Mouse (Mus musculus) brain, embryonic 18.5 days (tissue): Measurements from ENCODE around the gene Ier2.
"Not testable (repeated sequence)": the region's sequence is repeated elsewhere in the genome, so short reads cannot be mapped to it uniquely, and the experiment has no call there.

Experiments used
- DNase-seq: peaks from one replicate; pipeline ENCODE4 v3.0.0-alpha.2; 2012; ENCODE audit warnings: low read depth, low spot score

Ier2 gene

DNA sequence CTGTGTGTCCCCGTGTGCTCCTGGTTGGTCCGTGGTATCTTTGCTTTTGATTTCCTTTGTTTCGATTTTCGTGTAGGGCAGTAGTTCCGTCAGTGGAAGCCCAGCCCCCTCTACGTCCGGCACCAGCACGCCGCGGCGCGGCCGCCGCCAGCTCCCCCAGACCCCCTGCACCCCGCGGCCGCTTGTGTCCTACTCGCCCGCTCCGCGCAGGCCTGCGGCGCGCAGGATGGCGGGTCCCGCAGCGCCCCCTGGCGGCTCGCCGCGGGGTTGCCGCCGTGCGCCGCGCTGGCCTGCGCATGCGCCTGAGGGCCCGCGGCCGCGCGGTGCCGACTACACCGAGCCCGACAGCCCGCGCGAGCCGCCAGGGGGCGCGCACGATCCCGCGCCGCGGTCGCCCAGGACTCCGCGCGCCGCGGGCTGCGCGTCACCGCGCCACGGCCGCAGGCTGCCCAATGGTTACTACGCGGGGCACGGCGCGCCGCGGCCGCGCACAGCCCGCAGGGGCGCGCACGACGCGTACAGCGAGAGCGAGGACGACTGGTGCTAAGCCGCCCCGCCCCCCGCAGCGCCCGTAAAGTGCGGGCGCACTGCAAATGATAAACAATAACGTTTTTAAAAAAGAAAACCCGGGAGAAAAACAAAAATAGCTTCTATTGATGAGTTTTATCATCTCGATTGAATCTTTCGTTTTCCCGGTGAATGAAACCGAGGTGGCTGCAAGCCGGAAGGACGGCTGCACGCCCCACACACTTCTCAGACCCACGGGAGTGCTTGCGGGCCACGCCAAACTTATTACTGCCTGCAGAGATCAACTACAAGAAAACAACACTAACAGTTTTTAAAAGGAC is 23.3 kb downstream of the Ier2 start:
- DNase-seq: peak; percentile 87

DNA sequence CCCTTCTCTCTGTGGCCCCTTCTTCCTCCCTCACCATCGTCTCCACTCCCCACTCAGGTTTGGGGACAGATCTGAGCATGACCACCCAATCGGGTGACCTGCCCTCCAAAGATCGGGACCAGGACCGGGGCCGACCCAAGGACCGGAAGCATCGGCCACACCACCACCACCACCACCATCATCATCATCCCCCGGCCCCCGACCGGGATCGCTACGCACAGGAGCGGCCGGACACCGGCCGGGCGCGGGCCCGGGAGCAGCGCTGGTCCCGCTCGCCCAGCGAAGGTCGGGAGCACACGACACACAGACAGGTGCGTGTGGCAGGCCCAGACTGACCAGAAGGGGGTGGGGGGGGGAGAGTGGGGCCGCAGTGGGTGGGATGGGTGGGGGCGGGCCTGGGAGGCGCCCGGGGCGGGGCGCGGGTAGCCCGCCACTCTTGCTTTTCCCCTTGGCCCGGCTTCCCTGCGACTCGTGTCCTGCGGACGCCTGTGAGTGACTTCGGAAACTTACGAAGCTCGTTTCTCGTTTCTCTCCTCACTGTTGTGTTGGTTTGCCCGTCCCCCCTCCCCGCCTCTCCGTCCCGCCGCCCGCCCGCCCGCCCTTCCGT is 24.0 kb downstream of the Ier2 start:
- DNase-seq: no peak

DNA sequence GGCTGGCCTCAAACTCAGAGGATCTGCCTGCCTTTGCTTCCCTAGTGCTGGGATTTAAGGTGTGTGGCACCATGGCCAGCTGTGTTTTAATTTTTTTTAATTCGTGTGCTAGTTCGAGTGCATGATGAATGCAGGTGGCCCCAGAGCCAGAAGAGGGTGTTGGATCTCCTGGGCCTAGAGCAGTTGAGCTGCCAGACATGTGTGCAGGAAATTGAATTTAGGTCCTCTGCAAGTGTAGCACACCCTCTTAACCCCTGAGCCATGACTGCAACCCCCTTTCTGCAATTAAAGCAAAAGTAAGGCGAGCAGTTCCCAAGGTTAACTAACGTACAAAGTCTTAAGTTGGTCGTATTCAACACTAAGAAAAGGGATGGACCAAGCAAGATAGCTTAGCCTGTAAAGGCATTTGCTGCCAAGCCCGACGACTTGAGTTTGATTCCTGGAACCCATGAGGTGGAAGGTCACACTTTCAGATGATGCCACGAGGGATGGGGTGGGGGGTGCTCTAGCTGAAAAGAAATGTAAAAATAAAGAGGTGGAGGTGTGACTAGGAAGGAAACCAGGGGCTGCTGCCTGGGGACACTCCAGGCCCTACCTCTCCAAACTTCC is 24.6 kb downstream of the Ier2 start:
- DNase-seq: no peak

DNA sequence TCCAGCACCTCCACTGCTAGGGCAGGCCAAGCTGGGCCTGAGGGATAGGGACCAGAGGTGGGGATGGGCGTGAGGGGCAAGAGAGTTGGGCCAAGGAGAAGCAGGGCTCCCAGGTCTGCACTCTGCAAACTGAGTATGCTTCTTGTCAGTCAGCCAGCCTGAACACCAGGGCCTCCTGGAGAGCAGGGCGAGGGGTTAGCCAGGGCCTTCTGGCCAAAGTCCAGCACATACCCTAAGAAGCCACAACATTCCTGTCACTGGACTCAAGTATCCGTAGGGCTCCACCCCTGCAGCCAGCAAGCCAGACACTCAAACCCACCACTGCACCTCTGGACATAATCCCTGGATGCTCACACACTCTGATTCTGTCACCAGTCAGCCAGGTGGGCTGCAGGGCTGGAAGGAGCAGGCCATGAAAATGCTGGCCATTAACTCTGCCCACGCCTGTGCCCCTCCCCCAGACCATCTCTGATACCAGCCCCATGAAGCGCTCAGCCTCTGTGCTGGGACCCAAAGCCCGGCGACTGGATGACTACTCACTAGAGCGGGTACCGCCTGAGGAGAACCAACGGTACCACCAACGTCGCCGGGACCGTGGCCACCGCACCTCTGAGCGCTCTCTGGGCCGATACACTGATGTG is 26.5 kb downstream of the Ier2 start:
- DNase-seq: no peak

DNA sequence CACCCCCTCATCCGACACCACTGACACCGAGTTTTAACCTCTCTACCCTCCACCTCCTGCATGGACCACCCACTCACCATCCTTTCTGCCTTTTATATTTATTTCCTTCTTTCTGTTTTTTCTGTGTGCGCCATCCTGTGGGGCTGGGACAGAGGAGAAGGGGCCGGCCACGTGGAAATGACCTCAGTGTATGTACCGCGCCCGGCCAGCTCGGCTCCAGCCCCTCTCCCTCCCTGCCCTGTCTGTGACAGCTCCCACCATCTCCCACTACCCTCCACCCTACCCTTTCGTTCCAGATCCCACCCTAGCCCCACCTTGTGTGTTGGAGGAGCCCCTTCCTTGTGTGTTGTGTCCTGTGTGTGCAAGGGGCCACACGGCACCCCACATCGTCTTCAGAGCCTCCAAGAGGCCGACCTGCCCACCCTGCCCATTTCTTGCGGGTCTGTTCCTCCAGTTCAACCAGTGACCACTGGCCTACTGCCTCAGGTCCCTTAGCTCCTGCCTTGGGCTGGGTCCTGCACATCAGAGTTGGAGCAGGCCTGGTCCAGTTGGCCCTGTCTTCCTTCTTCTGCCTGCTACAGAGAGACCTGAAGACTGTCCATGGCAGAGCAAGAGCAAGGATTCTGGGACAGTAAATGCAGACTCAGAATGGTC is 27.1 kb downstream of the Ier2 start:
- DNase-seq: no peak

DNA sequence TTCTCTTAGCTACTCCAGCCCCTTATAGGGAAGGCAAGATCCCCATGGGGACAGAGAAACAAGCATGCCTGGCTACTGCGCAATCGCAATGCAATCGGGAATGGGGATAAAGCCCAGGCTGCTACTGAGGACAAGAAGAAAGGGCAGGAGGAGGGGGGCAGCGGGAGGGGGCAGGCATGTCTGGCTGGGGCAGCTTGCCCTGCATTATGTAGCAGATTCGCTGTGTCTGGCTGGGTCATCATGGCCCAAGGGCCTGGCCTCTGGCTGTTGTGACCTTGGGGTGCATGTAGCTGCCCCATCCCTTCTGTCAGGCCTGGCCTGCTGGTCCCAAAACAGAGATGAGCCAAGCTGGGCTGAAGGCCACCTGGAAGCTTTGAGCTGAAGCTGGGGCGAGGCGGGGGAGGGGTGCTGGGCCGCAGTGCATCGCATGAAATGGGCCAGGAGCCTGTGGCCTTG is 27.8 kb downstream of the Ier2 start:
- no peak for DNase-seq

DNA sequence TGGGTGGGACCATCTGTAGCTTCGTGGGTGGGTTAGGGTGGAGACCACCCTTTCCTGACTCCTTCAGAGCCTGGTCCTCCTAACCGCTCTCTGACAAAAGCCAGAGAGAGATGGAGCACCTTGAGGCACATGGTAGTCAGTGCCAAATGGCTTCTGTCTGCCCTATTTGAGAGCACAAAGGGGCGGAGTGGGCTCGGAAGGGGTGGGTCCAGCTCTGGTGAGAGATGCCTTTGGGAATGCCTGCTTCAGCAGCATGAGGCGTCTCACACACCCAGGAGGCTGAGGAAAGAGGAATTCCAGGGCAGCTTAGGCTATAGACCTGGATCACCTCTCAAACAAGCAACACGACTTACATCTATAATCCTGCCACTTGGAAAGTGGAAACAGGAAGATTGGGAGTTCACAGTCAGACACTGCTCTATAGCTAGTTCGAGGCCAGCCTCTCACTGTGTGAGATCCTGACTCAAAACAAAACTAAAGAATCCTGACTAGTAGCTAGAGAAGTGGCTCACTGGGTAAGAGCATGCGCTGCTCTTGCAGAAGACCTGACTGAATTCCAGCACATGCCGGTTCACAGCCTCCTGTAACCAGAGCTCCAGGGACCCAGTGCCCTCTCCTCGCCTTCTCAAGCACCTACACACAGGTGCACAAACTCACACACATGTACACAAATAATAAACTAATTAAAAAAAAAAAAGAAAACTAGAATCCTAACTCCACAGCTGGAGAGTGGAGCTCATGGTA is 28.6 kb downstream of the Ier2 start:
- no peak for DNase-seq

DNA sequence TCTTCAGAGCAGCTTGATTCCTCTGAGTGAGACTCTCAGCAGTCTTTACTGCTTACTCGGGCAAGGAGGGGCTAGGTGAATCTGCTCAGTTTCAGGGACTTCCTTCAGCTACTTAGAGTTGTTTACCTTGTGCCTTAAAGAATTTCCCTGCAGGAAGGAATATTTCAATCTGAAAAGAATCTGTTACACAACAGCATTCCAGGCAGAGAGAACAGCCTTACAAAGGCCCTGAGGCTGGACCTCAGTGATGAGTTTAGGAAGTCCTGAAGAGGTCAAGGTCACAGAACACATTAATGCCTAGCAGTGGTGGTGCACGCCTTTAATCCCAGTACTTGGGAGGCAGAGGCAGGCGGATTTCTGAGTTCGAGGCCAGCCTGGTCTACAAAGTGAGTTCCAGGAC is 30.8 kb downstream of the Ier2 start:
- no peak for DNase-seq

DNA sequence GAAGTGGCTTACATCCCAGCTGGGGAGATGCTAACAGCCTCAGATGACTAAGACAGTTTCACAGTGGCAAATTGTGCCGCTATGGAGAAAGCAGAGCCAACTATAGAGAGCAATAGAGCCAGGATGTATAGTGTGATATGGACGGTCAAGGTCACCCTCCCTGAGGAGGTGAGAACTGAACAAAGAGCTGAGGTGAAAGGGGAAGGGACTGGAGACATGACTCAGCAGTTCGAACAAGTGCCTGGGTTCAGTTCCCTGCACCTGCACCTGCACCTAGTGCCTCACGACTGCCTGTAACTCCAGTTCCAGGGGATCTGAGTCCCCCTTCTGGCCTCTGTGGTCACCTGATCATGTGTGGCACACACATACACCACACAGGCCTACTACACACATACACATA is 32.5 kb downstream of the Ier2 start:
- no peak for DNase-seq

DNA sequence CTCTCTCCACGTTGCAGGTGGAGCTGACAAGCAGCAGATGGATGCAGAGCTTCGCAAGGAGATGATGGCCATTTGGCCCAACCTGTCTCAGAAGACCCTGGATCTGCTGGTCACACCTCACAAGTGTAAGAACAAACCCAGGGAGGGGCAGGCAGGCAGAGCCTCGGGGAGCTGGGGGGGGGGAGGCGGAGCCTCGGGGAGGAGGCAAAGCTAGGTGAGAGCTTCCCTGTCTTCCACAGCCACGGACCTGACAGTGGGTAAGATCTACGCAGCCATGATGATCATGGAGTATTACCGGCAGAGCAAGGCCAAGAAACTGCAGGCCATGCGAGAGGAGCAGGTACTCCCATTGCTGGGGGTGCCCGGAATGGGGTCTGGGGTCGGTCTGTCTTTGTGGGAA is 33.1 kb downstream of the Ier2 start:
- DNase-seq: no peak

DNA sequence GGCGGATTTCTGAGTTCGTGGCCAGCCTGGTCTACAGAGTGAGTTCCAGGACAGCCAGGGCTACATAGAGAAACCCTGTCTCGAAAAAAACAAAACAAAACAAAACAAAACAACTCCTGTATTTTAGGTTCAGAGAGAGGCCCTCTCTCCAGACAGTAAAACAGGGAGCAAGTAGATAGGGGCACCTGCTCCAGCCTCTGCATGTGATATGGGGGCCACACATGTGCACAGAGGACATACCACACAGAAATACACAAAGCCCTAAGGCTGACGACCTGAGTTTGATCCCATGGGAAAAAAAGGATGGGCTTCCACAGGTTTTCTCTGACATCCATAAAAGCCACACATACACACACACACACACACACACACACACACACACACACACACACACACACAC is 39.2 kb downstream of the Ier2 start:
- not testable (repeated sequence) for DNase-seq

DNA sequence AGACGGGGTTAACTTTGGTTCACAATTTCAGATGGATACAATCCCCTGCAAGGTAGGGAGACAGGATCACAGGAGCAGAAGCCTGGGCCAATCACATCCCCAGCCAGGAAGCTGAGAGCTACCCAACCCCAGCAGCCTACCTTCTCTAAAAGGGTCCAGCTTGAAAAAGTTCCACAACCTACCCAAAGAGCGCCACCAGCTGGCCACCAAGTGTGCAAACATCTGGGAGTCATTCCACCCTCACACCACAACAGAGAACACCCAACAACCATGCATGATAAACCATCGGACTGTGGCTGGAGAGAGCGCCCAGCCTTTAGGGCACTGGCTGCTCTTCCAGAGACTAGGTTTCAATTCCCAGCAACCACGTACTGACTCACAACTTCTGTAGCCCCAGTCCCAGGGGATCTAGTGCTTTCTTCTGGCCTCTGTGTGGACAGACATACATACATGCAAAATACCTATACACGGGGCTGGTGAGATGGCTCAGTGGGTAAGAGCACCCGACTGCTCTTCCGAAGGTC is 41.5 kb downstream of the Ier2 start:
- DNase-seq: no peak

DNA sequence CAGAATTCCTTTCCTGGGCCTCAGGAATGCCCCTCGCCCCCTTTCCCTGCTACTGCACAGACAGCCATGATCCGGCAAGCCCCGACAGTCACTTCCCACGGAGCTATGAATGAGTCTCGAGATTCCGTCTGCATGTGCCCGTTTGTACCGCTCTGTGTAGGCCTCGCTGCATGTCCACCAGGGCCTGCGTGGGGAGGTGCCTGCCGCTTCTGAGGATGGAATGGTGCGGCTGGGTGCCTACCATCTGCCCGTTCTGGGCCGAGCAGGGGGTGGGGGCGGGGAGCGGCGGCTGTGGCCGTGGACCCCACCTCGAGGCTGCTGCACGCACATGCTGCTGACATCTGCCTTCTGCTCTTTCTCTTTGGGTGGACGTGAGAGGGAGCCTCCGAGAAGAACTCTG is 45.6 kb downstream of the Ier2 start:
- DNase-seq: no peak

DNA sequence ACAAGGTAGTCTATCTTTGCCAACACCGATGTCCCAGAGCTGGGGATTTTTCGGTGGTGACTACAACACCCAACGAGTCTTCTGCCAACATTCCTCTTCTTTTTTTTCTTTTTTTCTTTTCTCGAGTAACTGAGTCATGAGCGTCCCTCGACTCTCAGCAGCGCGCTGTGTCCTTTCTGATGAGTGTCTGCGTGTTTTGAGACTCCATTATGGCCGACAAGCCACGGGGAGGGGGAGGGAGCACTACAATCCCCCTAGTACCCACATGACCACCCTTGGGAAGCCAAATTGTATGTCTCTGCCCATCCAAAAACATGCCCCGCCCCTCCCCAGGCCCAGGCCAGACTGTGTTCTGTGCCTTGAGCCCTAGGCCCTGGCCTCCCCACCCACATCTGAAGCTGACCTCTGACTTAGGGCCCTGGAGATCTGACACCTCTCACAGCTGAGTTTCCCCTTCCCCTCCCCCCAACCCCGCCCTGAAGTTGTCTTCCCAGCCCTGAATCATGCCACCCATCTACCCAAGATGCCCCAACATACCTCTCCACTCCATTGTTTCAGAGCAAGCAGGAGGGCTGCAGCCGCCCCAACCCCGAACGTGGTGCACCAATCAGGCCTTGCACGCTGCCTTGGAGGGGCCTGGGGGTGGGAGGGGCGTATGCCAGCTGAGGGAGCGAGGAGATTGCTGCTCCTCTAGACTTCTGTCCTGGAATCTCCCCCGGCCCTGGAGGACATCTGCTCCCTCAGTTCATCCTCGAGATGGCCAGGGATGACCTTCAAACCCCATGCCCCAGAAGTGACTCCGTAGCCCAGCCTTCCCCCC is 46.8 kb downstream of the Ier2 start:
- DNase-seq: no peak

DNA sequence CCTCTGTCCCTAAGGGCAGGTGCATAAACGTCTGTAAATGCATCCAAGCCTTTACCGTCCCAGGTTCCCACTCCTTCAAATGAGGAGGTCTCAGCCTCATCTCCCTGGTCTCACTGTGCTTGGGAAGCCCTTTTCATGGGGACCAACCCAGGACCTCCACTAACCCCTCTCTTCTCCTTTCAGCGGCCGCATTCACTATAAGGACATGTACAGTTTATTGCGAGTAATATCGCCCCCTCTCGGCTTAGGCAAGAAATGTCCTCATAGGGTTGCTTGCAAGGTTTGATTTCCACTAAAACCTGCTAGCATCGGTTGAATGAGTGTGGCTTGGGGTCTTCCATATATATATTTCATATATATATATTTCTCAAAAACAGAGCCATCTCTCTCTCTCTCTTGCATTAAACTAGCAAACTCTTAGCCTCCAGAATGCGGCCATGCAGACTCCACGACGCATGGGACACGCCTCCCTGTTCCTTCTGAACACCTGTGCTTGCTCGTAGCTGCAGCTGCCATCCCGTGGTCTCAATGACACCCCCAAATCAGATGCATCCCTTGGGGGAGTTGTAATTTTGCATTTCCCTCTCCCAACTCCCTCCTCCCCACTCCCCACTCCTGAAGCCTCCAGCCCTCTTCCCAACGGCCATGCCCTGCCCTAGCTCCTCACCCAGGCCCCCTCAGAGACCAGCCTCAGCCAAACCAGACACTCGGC is 48.0 kb downstream of the Ier2 start:
- no peak for DNase-seq
